Mouse (Mus musculus) hindbrain, postnatal 0 days (tissue): ENCODE data around the gene Cactin. TPM values are rescaled to one million over a fixed set of nuclear protein-coding genes. Genes with fewer than 3 reads are reported as not detected.

ENCODE experiments used
- ATAC-seq: fragments of 200-750 bp; cut with Nextera tagmentation; 2 replicates; pipeline ENCODE4 v1.8.0; 2017; ENCODE audit warnings: mild to moderate bottlenecking, moderate TSS enrichment, moderate library complexity
- DNase-seq: peaks from one replicate; pipeline ENCODE4 v3.0.0-alpha.2; 2015; ENCODE audit warnings: low spot score
- H3K27ac ChIP-seq: fragments of 300-500 bp; sonication (generic); 2 replicates; pipeline ENCODE4 v1.5.1; 2014; ENCODE audit warnings: mild to moderate bottlenecking
- H3K27me3 ChIP-seq: fragments of 300-500 bp; sonication (generic); 2 replicates; pipeline ENCODE4 v1.6.1; 2014; ENCODE audit warnings: low read length, mixed read lengths; ENCODE audit not compliant: insufficient read depth
- H3K36me3 ChIP-seq: fragments of 300-500 bp; sonication (generic); 2 replicates; pipeline ENCODE4 v1.6.1; 2014; ENCODE audit warnings: low read length, mixed read lengths; ENCODE audit not compliant: insufficient read depth
- H3K4me1 ChIP-seq: fragments of 300-500 bp; sonication (generic); 2 replicates; pipeline ENCODE4 v1.6.1; 2014; ENCODE audit warnings: antibody characterized with exemption, low read length, mixed read lengths; ENCODE audit not compliant: insufficient read depth
- H3K4me2 ChIP-seq: fragments of 300-500 bp; sonication (generic); 2 replicates; pipeline ENCODE4 v1.6.1; 2014; ENCODE audit warnings: low read depth, mild to moderate bottlenecking, low read length, moderate library complexity, mixed read lengths
- H3K4me3 ChIP-seq: fragments of 300-500 bp; sonication (generic); 2 replicates; pipeline ENCODE4 v1.5.1; 2014; ENCODE audit warnings: low read length
- H3K9ac ChIP-seq: fragments of 300-500 bp; sonication (generic); replicated peaks from 2 replicates; pipeline ENCODE4 v1.6.1; 2014; ENCODE audit warnings: mild to moderate bottlenecking, low read length, moderate library complexity, mixed read lengths
- H3K9me3 ChIP-seq: fragments of 300-500 bp; sonication (generic); 2 replicates; pipeline ENCODE4 v1.6.1; 2016; ENCODE audit warnings: low read length, mixed read lengths
- CTCF ChIP-seq: IDR thresholded peaks from 2 replicates; pipeline ENCODE4 v1.5.1; 2016; ENCODE audit warnings: antibody characterized with exemption, control low read depth, low read depth
- WGBS: fragments of 180-500 bp; shearing (Covaris S2); extraction: QIAGEN DNeasy Blood & Tissue Kit; methylation state at CpG from one replicate; pipeline ENCODE4 v1.1.7; 2014; 5-methylcytosine and 5-hydroxymethylcytosine counted together
- microRNA-seq, 2 experiments: library from miRNA; unstranded; fragments of <30 nt; microRNA quantifications; one replicate each; pipeline ENCODE4; 2016
- polyA plus RNA-seq: library from polyadenylated mRNA; unstranded; fragments of >200 nt; fragmentation: Nextera tagmentation; extraction: Ambion mirVana; gene quantifications from 2 replicates; pipeline ENCODE4 v1.2.1, GENCODE M21; 2015
- total RNA-seq: library from RNA; depleted of rRNA; stranded (reverse); fragments of >200 nt; gene quantifications from 2 replicates; pipeline ENCODE4 v1.2.3, GENCODE M21; 2014; rRNA removed

The Cactin gene
- total and polyA plus RNA-seq, 2 experiments from 2014 or later = 20.2 to 24.3 TPM

DNA sequence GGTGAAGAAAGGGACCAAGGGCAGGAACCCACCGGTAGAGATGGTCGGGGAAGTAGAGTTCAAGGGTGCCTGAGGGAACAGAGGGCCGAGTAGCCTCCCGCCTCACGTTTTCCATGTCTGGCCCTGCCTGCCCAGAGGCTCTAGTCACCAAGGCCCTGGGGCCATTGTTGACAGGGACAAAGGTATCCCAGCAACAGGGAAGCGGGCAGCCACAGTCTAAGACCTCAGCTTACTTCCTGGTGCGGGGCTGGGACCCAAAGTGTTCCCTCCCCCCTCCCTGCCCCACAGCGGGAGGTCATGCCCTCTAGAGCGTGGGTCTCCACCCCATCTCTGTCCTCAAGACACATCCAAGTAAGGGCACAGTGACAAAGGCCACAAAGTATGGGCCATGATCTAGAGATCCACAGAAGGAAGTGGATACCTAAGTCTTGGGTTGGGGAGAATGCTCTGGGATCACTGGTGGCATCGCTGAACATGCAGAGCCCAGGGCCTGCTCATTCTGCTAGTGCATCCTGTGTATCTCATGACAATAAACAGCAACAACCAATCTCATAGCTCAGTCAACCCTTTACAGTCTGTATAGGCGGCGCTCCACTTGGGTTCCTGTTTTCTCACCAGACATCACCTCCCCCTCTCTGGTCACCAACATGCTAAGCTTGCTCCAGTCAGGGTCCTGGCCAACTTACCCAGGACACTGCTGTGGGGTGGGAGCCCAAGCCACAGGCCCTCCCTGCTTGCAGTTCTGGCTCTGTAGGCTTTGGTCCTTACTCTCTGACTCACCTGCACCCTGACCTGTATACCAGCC lies 45.0 kb downstream of the Cactin start, which contains the start of gene 4930404N11Rik:
Gene 4930404N11Rik (minus strand): TSS at position 145 of the 805 bp plus-strand sequence.
- DNase-seq = peak; percentile 12
- WGBS = 22% methylated on average over 12 of the region's 12 CpGs
- H3K9ac ChIP-seq = no peak within 1 kb of the TSS
- no peak within 1 kb of the TSS for H3K4me3 ChIP-seq
- H3K36me3 ChIP-seq = peaks cover 43% of the 10 kb centered on the region
- ATAC-seq = no peak
- no peak within 1 kb of the TSS for H3K4me2 ChIP-seq
- H3K4me1 ChIP-seq = 0 out of 2 replicates have a peak, but pooled peaks cover 5% of the 10 kb centered on the region
- no peaks in the 10 kb centered on the region for H3K9me3 ChIP-seq
- no peak for TF ChIP-seq CTCF
- H3K27ac ChIP-seq = peak within 1 kb of the TSS; percentile 20; the same call in 1 of the 2 replicates
- H3K27me3 ChIP-seq = no peaks in the 10 kb centered on the region

DNA sequence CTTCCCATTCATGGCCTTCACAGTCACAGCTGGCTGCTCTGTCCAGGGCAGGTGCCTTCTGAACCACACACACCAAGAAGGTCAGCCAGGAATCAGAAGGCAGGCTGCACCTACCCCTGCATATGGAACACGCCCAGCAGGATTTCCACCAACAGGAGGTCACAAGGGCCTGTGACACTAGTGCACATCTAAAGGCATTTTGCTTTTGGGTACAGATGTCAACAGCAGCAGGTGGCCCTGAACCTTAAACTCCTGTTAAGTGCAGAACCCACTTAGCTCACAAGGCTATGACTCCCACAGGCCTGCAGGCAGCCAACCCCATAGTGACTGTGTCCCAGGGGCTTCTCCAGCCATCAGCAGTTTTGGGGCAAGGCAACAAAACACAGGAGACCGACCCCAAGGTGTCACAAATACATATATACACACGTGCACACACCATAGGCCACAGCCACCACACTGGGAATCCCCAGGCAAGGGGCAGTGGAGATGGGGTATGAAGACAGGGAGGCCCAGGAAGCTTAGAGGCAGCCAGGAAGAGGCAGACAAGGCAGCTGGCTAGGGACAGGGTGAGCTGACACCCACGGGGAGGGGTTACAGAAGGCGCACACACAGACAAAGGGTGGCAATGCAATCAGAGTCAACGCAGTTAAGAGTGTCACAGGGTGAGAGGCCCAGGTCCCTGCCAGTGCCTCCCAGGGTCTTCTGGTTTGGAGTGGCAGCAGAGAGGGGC lies 45.7 kb downstream of the Cactin start:
- Histone ChIP-seq H3K27ac (0 out of 2 replicates have a peak overlapping the region, but pooled peaks have one; percentile 20), H3K4me3 (no peak overlapping the region), H3K27me3 (no peaks in the 10 kb centered on the region), H3K36me3 (peaks cover 46% of the 10 kb centered on the region), H3K4me2 (no peak overlapping the region), H3K9ac (no peak overlapping the region), H3K9me3 (no peaks in the 10 kb centered on the region), H3K4me1 (0 out of 2 replicates have a peak, but pooled peaks cover 5% of the 10 kb centered on the region)
- 66% methylated on average over 6 of the region's 6 CpGs for WGBS
- no peak for DNase-seq
- ATAC-seq = no peak
- no peak for TF ChIP-seq CTCF

DNA sequence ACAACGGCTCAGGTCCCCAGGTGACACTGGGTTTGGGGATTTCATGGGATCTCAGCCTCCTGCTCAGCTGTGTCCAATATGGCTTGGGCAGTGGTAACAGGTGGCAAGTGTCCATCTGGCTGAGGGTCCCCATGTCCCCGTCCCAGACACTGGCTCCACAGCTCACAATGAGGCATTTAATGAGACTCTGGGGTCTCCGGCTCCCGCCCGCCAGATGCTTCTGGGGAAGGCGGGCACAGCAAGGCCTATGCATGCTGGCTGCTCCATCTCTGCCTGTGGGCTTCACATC lies 46.2 kb downstream of the Cactin start:
- ATAC-seq = no peak
- DNase-seq = no peak
- H3K4me2 ChIP-seq = no peak overlapping the region
- H3K27ac ChIP-seq = no peak overlapping the region
- H3K4me3 ChIP-seq = no peak overlapping the region
- no peaks in the 10 kb centered on the region for H3K27me3 ChIP-seq
- no peaks in the 10 kb centered on the region for H3K9me3 ChIP-seq
- WGBS = 60% methylated on average over 6 of the region's 6 CpGs
- TF ChIP-seq CTCF = no peak
- peaks cover 46% of the 10 kb centered on the region for H3K36me3 ChIP-seq
- H3K4me1 ChIP-seq = 0 out of 2 replicates have a peak, but pooled peaks cover 5% of the 10 kb centered on the region
- no peak overlapping the region for H3K9ac ChIP-seq

DNA sequence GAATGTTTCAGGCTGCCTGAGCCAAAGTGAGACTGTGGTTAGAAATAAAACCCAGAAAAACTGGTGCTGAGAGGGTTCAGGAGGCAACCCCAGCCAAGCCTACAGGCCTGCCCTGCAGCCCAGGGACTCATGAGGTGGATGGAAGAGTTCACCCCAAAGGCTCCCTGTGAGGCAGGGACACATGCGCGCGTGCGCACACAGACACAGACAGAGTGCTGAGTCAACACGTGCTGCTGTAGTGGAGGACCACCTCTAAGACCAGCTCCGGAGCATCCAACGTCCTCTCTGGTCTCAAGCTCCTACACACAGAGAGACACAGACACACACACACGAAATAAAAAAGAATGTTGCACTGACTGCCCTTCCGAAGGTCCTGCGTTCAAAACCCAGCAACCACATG lies 54.4 kb downstream of the Cactin start:
- no peak for TF ChIP-seq CTCF
- peaks cover 9% of the 10 kb centered on the region for H3K36me3 ChIP-seq
- no peak overlapping the region for H3K4me3 ChIP-seq
- DNase-seq = no peak
- no peak overlapping the region for H3K9ac ChIP-seq
- peaks cover 12% of the 10 kb centered on the region for H3K4me1 ChIP-seq
- H3K9me3 ChIP-seq = no peaks in the 10 kb centered on the region
- WGBS = 92% methylated on average over 10 of the region's 10 CpGs
- no peak for ATAC-seq
- H3K27me3 ChIP-seq = no peaks in the 10 kb centered on the region
- no peak overlapping the region for H3K4me2 ChIP-seq
- no peak overlapping the region for H3K27ac ChIP-seq

Small RNA genes within 50 kb of the gene (microRNA-seq; reads per million reads assigned to microRNA genes)
- 8.6 to 10.4 reads per million in 2 experiments for gene Mir3057

Other genes with a start within 250 kb of the Cactin start
Only the 30 nearest of the 32 such genes appear.
- gene Creb3l3, start 222.2 kb upstream of the Cactin start, total RNA-seq = 0.61 and 1.0 TPM in 2 replicates
- 0.59 and 0.71 TPM in 2 replicates for gene Creb3l3, start 222.2 kb upstream of the Cactin start, polyA plus RNA-seq
- 297 and 309 TPM in 2 replicates for gene Map2k2, start 215.2 kb upstream of the Cactin start, total RNA-seq
- gene Map2k2, start 215.2 kb upstream of the Cactin start, polyA plus RNA-seq = 196 and 204 TPM in 2 replicates
- gene Zbtb7a, start 185.9 kb upstream of the Cactin start, total RNA-seq = 37.3 and 38.4 TPM in 2 replicates
- 22.0 and 22.3 TPM in 2 replicates for gene Zbtb7a, start 185.9 kb upstream of the Cactin start, polyA plus RNA-seq
- gene Pias4, start 153.2 kb upstream of the Cactin start, total RNA-seq = 33.9 and 46.4 TPM in 2 replicates
- 32.0 and 33.7 TPM in 2 replicates for gene Pias4, start 153.2 kb upstream of the Cactin start, polyA plus RNA-seq
- gene Eef2, start 144.5 kb upstream of the Cactin start, total RNA-seq = 2,095 and 2,196 TPM in 2 replicates
- gene Eef2, start 144.5 kb upstream of the Cactin start, polyA plus RNA-seq = 422 and 434 TPM in 2 replicates
- 69.7 and 80.9 TPM in 2 replicates for gene Dapk3, start 138.1 kb upstream of the Cactin start, total RNA-seq
- 52.3 and 56.1 TPM in 2 replicates for gene Dapk3, start 138.1 kb upstream of the Cactin start, polyA plus RNA-seq
- gene 4930442H23Rik, start 137.3 kb upstream of the Cactin start, total RNA-seq = not detected in 2 replicates
- gene 4930442H23Rik, start 137.3 kb upstream of the Cactin start, polyA plus RNA-seq = 0.26 TPM in 1 of 2 replicates, not detected in the other
- 0.31 and 0.58 TPM in 2 replicates for gene Nmrk2, start 119.1 kb upstream of the Cactin start, total RNA-seq
- gene Nmrk2, start 119.1 kb upstream of the Cactin start, polyA plus RNA-seq = 0.15 and 0.25 TPM in 2 replicates
- 169 and 197 TPM in 2 replicates for gene Atcay, start 90.3 kb upstream of the Cactin start, total RNA-seq
- gene Atcay, start 90.3 kb upstream of the Cactin start, polyA plus RNA-seq = 66.7 and 70.2 TPM in 2 replicates
- 64.1 and 89.3 TPM in 2 replicates for gene Zfr2, start 87.9 kb upstream of the Cactin start, total RNA-seq
- gene Zfr2, start 87.9 kb upstream of the Cactin start, polyA plus RNA-seq = 21.7 and 21.9 TPM in 2 replicates
- gene Matk, start 68.2 kb upstream of the Cactin start, total RNA-seq = 86.9 and 121 TPM in 2 replicates
- 82.3 and 82.7 TPM in 2 replicates for gene Matk, start 68.2 kb upstream of the Cactin start, polyA plus RNA-seq
- 106 and 113 TPM in 2 replicates for gene Mrpl54, start 54.2 kb upstream of the Cactin start, total RNA-seq
- gene Mrpl54, start 54.2 kb upstream of the Cactin start, polyA plus RNA-seq = 159 and 170 TPM in 2 replicates
- 61.0 and 63.6 TPM in 2 replicates for gene Apba3, start 54.1 kb upstream of the Cactin start, total RNA-seq
- gene Apba3, start 54.1 kb upstream of the Cactin start, polyA plus RNA-seq = 24.0 and 27.6 TPM in 2 replicates
- gene Tjp3, start 29.5 kb upstream of the Cactin start, total RNA-seq = 2.9 and 6.0 TPM in 2 replicates
- gene Tjp3, start 29.5 kb upstream of the Cactin start, polyA plus RNA-seq = 3.9 and 5.2 TPM in 2 replicates
- 223 and 242 TPM in 2 replicates for gene Pip5k1c, start 28.1 kb upstream of the Cactin start, total RNA-seq
- 97.4 and 108 TPM in 2 replicates for gene Pip5k1c, start 28.1 kb upstream of the Cactin start, polyA plus RNA-seq
- 2.6 TPM in 2 replicates for gene Tbxa2r, start 7.6 kb downstream of the Cactin start, total RNA-seq
- 4.0 and 4.3 TPM in 2 replicates for gene Tbxa2r, start 7.6 kb downstream of the Cactin start, polyA plus RNA-seq
- 0.16 TPM in 1 of 2 replicates, not detected in the other for gene Gipc3, start 22.2 kb downstream of the Cactin start, total RNA-seq
- gene Gipc3, start 22.2 kb downstream of the Cactin start, polyA plus RNA-seq = not detected in 2 replicates
- 20.8 and 28.5 TPM in 2 replicates for gene Hmg20b, start 29.4 kb downstream of the Cactin start, total RNA-seq
- gene Hmg20b, start 29.4 kb downstream of the Cactin start, polyA plus RNA-seq = 36.8 and 41.1 TPM in 2 replicates
- gene Mfsd12, start 36.4 kb downstream of the Cactin start, total RNA-seq = 34.4 and 38.1 TPM in 2 replicates
- gene Mfsd12, start 36.4 kb downstream of the Cactin start, polyA plus RNA-seq = 13.6 TPM in 2 replicates
- not detected in 2 replicates for gene 4930404N11Rik, start 44.7 kb downstream of the Cactin start, total RNA-seq
- gene 4930404N11Rik, start 44.7 kb downstream of the Cactin start, polyA plus RNA-seq = 0.25 and 0.99 TPM in 2 replicates
- 106 and 118 TPM in 2 replicates for gene Fzr1, start 57.4 kb downstream of the Cactin start, total RNA-seq
- gene Fzr1, start 57.4 kb downstream of the Cactin start, polyA plus RNA-seq = 131 and 134 TPM in 2 replicates
- 146 TPM in 2 replicates for gene Dohh, start 63.3 kb downstream of the Cactin start, total RNA-seq
- 111 and 114 TPM in 2 replicates for gene Dohh, start 63.3 kb downstream of the Cactin start, polyA plus RNA-seq
- gene Gm48551, start 63.4 kb downstream of the Cactin start, total RNA-seq = 2.1 and 3.3 TPM in 2 replicates
- gene Gm48551, start 63.4 kb downstream of the Cactin start, polyA plus RNA-seq = 5.3 and 7.0 TPM in 2 replicates
- 7.5 TPM in 2 replicates for gene Gm48552, start 67.9 kb downstream of the Cactin start, total RNA-seq
- gene Gm48552, start 67.9 kb downstream of the Cactin start, polyA plus RNA-seq = 2.7 and 4.0 TPM in 2 replicates
- gene Smim24, start 71.9 kb downstream of the Cactin start, total RNA-seq = 2.9 and 3.7 TPM in 2 replicates
- 1.4 and 1.7 TPM in 2 replicates for gene Smim24, start 71.9 kb downstream of the Cactin start, polyA plus RNA-seq
- 17.2 and 26.5 TPM in 2 replicates for gene Nfic, start 134.5 kb downstream of the Cactin start, total RNA-seq
- 33.8 and 34.6 TPM in 2 replicates for gene Nfic, start 134.5 kb downstream of the Cactin start, polyA plus RNA-seq
- 93.9 and 128 TPM in 2 replicates for gene Celf5, start 161.6 kb downstream of the Cactin start, total RNA-seq
- gene Celf5, start 161.6 kb downstream of the Cactin start, polyA plus RNA-seq = 40.1 and 43.2 TPM in 2 replicates
- 124 and 170 TPM in 2 replicates for gene Ncln, start 175.3 kb downstream of the Cactin start, total RNA-seq
- gene Ncln, start 175.3 kb downstream of the Cactin start, polyA plus RNA-seq = 66.3 and 66.5 TPM in 2 replicates
- gene S1pr4, start 179.0 kb downstream of the Cactin start, total RNA-seq = 0.40 and 1.3 TPM in 2 replicates
- 0.38 and 0.40 TPM in 2 replicates for gene S1pr4, start 179.0 kb downstream of the Cactin start, polyA plus RNA-seq
- 2.5 and 9.8 TPM in 2 replicates for gene Gna15, start 203.1 kb downstream of the Cactin start, total RNA-seq
- gene Gna15, start 203.1 kb downstream of the Cactin start, polyA plus RNA-seq = 1.2 and 1.9 TPM in 2 replicates